Mouse (Mus musculus): ENCODE results near the gene Npr3.
"Not testable (repeated sequence)": the region's sequence is repeated elsewhere in the genome, so short reads cannot be mapped to it uniquely, and the experiment has no call there.

The Npr3 gene

GRCm38 (mm10) chr15:11881822-11882221 is 25.3 kb downstream of the Npr3 start:
- DNase-seq, result no peak

GRCm38 (mm10) chr15:11878334-11878733 is 28.8 kb downstream of the Npr3 start:
- no peak for DNase-seq

- DNase-seq, result no peak
Measured at GRCm38 (mm10) chr15:11877273-11877672, 29.8 kb downstream of the Npr3 start.

- DNase-seq, result no peak
Measured at GRCm38 (mm10) chr15:11866918-11867317, 40.2 kb downstream of the Npr3 start.

- DNase-seq, result no peak
Measured at GRCm38 (mm10) chr15:11863540-11863818, 43.6 kb downstream of the Npr3 start.

GRCm38 (mm10) chr15:11862785-11863539 is 44.1 kb downstream of the Npr3 start:
- DNase-seq, result no peak

- DNase-seq, result no peak
Measured at GRCm38 (mm10) chr15:11862253-11862652, 44.8 kb downstream of the Npr3 start.

- DNase-seq, result no peak
Measured at GRCm38 (mm10) chr15:11860259-11860658, 46.8 kb downstream of the Npr3 start.

GRCm38 (mm10) chr15:11859829-11860228 is 47.3 kb downstream of the Npr3 start:
- no peak for DNase-seq

- no peak for DNase-seq
Measured at GRCm38 (mm10) chr15:11858411-11858810, 48.7 kb downstream of the Npr3 start.

GRCm38 (mm10) chr15:11845204-11846062 is 61.7 kb downstream of the Npr3 start:
- DNase-seq, result peak; percentile 33

- no peak for DNase-seq
Measured at GRCm38 (mm10) chr15:11844115-11844514, 63.0 kb downstream of the Npr3 start.

- DNase-seq, result peak; percentile 40
Measured at GRCm38 (mm10) chr15:11841828-11842227, 65.3 kb downstream of the Npr3 start.

- peak; percentile 46 for DNase-seq
Measured at GRCm38 (mm10) chr15:11835913-11836312, 71.2 kb downstream of the Npr3 start.

GRCm38 (mm10) chr15:11822347-11822746 is 84.7 kb downstream of the Npr3 start:
- not testable (repeated sequence) for DNase-seq

GRCm38 (mm10) chr15:11815551-11815950 is 91.5 kb downstream of the Npr3 start:
- no peak for DNase-seq

- DNase-seq, result no peak
Measured at GRCm38 (mm10) chr15:11803576-11803975, 103.5 kb downstream of the Npr3 start.

- no peak for DNase-seq
Measured at GRCm38 (mm10) chr15:11801863-11802722, 105.0 kb downstream of the Npr3 start.

- peak; percentile 35 for DNase-seq
Measured at GRCm38 (mm10) chr15:11794632-11795031, 112.5 kb downstream of the Npr3 start.
